In genomic region chr11:84410383-84410782, GRCm38 (mm10) we compare ENCODE assay signal across 15 mouse cellular contexts.
DNase-seq lines count a peak whose midpoint lies in the region; ATAC-seq and TF ChIP-seq lines count a peak whose summit lies in the region.
"Had no signal": no experiment of that assay in that cellular context is flagged by ENCODE, and none has a peak within 500 bp of the region (broad histone marks: within the 10 kb centered on the region; RNA-seq: fewer than 3 reads in every experiment).

No protein-coding gene starts in this region.

- H3K27ac ChIP-seq in hindbrain, embryonic 13.5 days, result peak overlapping the region; percentile 79
- H3K27ac ChIP-seq in hindbrain, embryonic 12.5 days, result no peak overlapping the region
- peak overlapping the region; percentile 78 for H3K27ac ChIP-seq in liver, embryonic 12.5 days
- H3K27ac ChIP-seq in liver, postnatal 0 days (ENCODE audit: low read depth), result no peak overlapping the region
- peak overlapping the region; percentile 52; the same call in 1 of the 2 replicates for H3K27ac ChIP-seq in neural tube, embryonic 13.5 days (replicated peaks)

- peaks cover 36% of the 10 kb centered on the region for H3K4me1 ChIP-seq in hindbrain, embryonic 13.5 days (replicated peaks)
- H3K4me1 ChIP-seq in hindbrain, embryonic 12.5 days, result peaks cover 27% of the 10 kb centered on the region
- peaks cover 55% of the 10 kb centered on the region for H3K4me1 ChIP-seq in liver, embryonic 12.5 days
- peaks cover 4% of the 10 kb centered on the region; the same call in 1 of the 2 replicates for H3K4me1 ChIP-seq in liver, postnatal 0 days (ENCODE audit: insufficient read depth)
- H3K4me1 ChIP-seq in neural tube, embryonic 13.5 days (replicated peaks), result peaks cover 29% of the 10 kb centered on the region

- TF ChIP-seq CTCF in liver, postnatal 0 days (IDR thresholded peaks at IDR 0.05; ENCODE audit: low read depth), result no peak

- no peak overlapping the region for H3K9ac ChIP-seq in hindbrain, embryonic 13.5 days
- no peak overlapping the region for H3K9ac ChIP-seq in hindbrain, embryonic 12.5 days
- H3K9ac ChIP-seq in liver, embryonic 12.5 days, result 0 out of 2 replicates have a peak overlapping the region, but pooled peaks have one; percentile 44
- H3K9ac ChIP-seq in liver, postnatal 0 days (replicated peaks), result no peak overlapping the region
- no peak overlapping the region for H3K9ac ChIP-seq in neural tube, embryonic 13.5 days

- no peak overlapping the region for H3K4me2 ChIP-seq in hindbrain, embryonic 13.5 days
- H3K4me2 ChIP-seq in hindbrain, embryonic 12.5 days (replicated peaks), result no peak overlapping the region
- H3K4me2 ChIP-seq in liver, embryonic 12.5 days, result peak overlapping the region; percentile 55; the same call in 1 of the 2 replicates
- H3K4me2 ChIP-seq in liver, postnatal 0 days (ENCODE audit: low read depth, low read length), result no peak overlapping the region
- no peak overlapping the region for H3K4me2 ChIP-seq in neural tube, embryonic 13.5 days

- no peak for DNase-seq in liver, postnatal 0 days
- DNase-seq in neural tube, embryonic 10.5 days (ENCODE audit: extremely low spot score, low spot score), result no peak
- no peak for DNase-seq in urinary bladder, postnatal 14 days (ENCODE audit: low spot score)
- DNase-seq: adrenal gland, adult 8-10 months; cerebellum, adult 11-12 months; cerebellum, postnatal 14 days; embryo, embryonic 11 days; kidney, adult 2 months; kidney, postnatal 10 days had no signal

- 54% methylated on average over 4 of the region's 4 CpGs for WGBS in hindbrain, embryonic 13.5 days
- 72% methylated on average over 4 of the region's 4 CpGs for WGBS in hindbrain, embryonic 12.5 days
- 57% methylated on average over 4 of the region's 4 CpGs for WGBS in liver, embryonic 12.5 days (ENCODE audit: insufficient replicate concordance)
- 60% methylated on average over 4 of the region's 4 CpGs for WGBS in liver, postnatal 0 days (ENCODE audit: insufficient replicate concordance)
- 56% methylated on average over 4 of the region's 4 CpGs for WGBS in neural tube, embryonic 13.5 days

- H3K27me3 ChIP-seq in hindbrain, embryonic 13.5 days, result no peaks in the 10 kb centered on the region
- no peaks in the 10 kb centered on the region for H3K27me3 ChIP-seq in hindbrain, embryonic 12.5 days
- no peaks in the 10 kb centered on the region for H3K27me3 ChIP-seq in liver, embryonic 12.5 days (replicated peaks)
- no peaks in the 10 kb centered on the region for H3K27me3 ChIP-seq in liver, postnatal 0 days (ENCODE audit: insufficient read depth, low read length)
- no peaks in the 10 kb centered on the region for H3K27me3 ChIP-seq in neural tube, embryonic 13.5 days
- H3K27me3 ChIP-seq: Patski had no signal

- no peak for TF ChIP-seq EP300 in liver, postnatal 0 days (IDR thresholded peaks at IDR 0.05; ENCODE audit: low read depth)

- H3K4me3 ChIP-seq in hindbrain, embryonic 13.5 days, result no peak overlapping the region
- no peak overlapping the region for H3K4me3 ChIP-seq in hindbrain, embryonic 12.5 days
- no peak overlapping the region for H3K4me3 ChIP-seq in liver, embryonic 12.5 days
- no peak overlapping the region for H3K4me3 ChIP-seq in liver, postnatal 0 days (ENCODE audit: low read depth, low read length)
- H3K4me3 ChIP-seq in neural tube, embryonic 13.5 days, result no peak overlapping the region

- ATAC-seq in hindbrain, embryonic 13.5 days (ENCODE audit: low FRiP score), result no peak
- no peak for ATAC-seq in hindbrain, embryonic 12.5 days (ENCODE audit: low FRiP score)
- no peak for ATAC-seq in liver, embryonic 12.5 days
- no peak for ATAC-seq in liver, postnatal 0 days
- no peak for ATAC-seq in neural tube, embryonic 13.5 days (ENCODE audit: low read depth)
- ATAC-seq: lung, postnatal 0 days; Patski had no signal

- H3K36me3 ChIP-seq in hindbrain, embryonic 13.5 days, result no peaks in the 10 kb centered on the region; the same call in 1 of the 2 replicates
- H3K36me3 ChIP-seq in hindbrain, embryonic 12.5 days, result no peaks in the 10 kb centered on the region
- H3K36me3 ChIP-seq in liver, embryonic 12.5 days, result no peaks in the 10 kb centered on the region
- no peaks in the 10 kb centered on the region for H3K36me3 ChIP-seq in liver, postnatal 0 days (replicated peaks; ENCODE audit: insufficient read depth, low read length)
- H3K36me3 ChIP-seq in neural tube, embryonic 13.5 days, result no peaks in the 10 kb centered on the region

- peaks cover 10% of the 10 kb centered on the region; the same call in 1 of the 2 replicates for H3K9me3 ChIP-seq in hindbrain, embryonic 13.5 days
- no peaks in the 10 kb centered on the region; the same call in 1 of the 2 replicates for H3K9me3 ChIP-seq in hindbrain, embryonic 12.5 days (replicated peaks)
- H3K9me3 ChIP-seq in liver, embryonic 12.5 days (replicated peaks), result peaks cover 12% of the 10 kb centered on the region
- H3K9me3 ChIP-seq in liver, postnatal 0 days (ENCODE audit: low read length), result peaks cover 4% of the 10 kb centered on the region; the same call in 1 of the 2 replicates
- no peaks in the 10 kb centered on the region; the same call in 1 of the 2 replicates for H3K9me3 ChIP-seq in neural tube, embryonic 13.5 days

Comparison
In these comparisons a context has a peak if more than half of its experiments do, and no peak if none do; other contexts are left out.
1. H3K27ac ChIP-seq: peak in hindbrain, embryonic 13.5 days (single experiment), liver, embryonic 12.5 days (single experiment) and neural tube, embryonic 13.5 days (single experiment); none in hindbrain, embryonic 12.5 days (single experiment) and liver, postnatal 0 days (single experiment).